Mouse (Mus musculus) megakaryocyte, embryonic 14.5 days (primary cell): ENCODE data around the gene Gstm6.

ENCODE experiments used
- FLI1 ChIP-seq: IDR thresholded peaks from 2 replicates; pipeline ENCODE4 v1.6.1; 2012; ENCODE audit warnings: low read length, inconsistent platforms, mixed read lengths
- GATA1 ChIP-seq: IDR thresholded peaks from 3 replicates; pipeline ENCODE4 v1.6.1; 2012; ENCODE audit warnings: mixed read lengths, low read length, inconsistent platforms, borderline replicate concordance

DNA sequence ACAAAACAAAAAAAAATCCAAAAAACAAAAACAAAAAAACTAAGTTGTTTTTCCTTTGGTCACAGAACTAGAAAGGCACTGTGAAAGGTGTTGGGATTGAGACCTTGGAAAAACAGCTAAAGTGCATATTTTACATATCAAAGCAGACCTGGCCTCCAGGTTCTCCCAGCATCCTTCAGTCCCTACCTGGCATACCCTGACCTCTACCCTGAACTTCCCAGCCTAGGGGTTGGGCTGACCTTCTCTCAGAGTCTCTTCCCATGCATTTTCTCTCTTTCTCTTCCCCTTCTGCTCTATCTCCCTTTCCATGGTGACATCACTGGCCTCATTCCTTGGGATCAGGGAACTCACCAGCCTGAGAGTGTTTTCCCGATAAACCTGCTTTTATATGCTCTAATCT lies 22.0 kb upstream of the Gstm6 start:
- TF ChIP-seq GATA1 (no peak), FLI1 (no peak)
